Mouse (Mus musculus) right cerebral cortex, postnatal 14 days (tissue): ENCODE measurements around the gene Pard6b.

Source experiments
- DNase-seq: peaks from one replicate; pipeline ENCODE4 v3.0.0; 2022

Gene Pard6b

GRCm38 (mm10) chr2:168063712-168064111, 17.1 kb upstream of the Pard6b start:
- no peak for DNase-seq

- DNase-seq = no peak
Observed at GRCm38 (mm10) chr2:168065511-168065910, 15.3 kb upstream of the Pard6b start.

GRCm38 (mm10) chr2:168066783-168067182, 14.0 kb upstream of the Pard6b start:
- DNase-seq = no peak

- DNase-seq = no peak
Observed at GRCm38 (mm10) chr2:168070425-168070824, 10.4 kb upstream of the Pard6b start.

GRCm38 (mm10) chr2:168072436-168073131, 8.2 kb upstream of the Pard6b start:
- DNase-seq = peak; percentile 28

- DNase-seq = no peak
Observed at GRCm38 (mm10) chr2:168073722-168074121, 7.1 kb upstream of the Pard6b start.

GRCm38 (mm10) chr2:168074457-168074856, 6.3 kb upstream of the Pard6b start:
- no peak for DNase-seq

GRCm38 (mm10) chr2:168076840-168077576, 3.8 kb upstream of the Pard6b start:
- no peak for DNase-seq

GRCm38 (mm10) chr2:168078107-168078830, 2.5 kb upstream of the Pard6b start:
- DNase-seq = no peak

GRCm38 (mm10) chr2:168081299-168081932, 612 bp downstream of the Pard6b start:
- peak; percentile 32 for DNase-seq

GRCm38 (mm10) chr2:168081933-168082306, 1.1 kb downstream of the Pard6b start:
- no peak for DNase-seq

- no peak for DNase-seq
Observed at GRCm38 (mm10) chr2:168083593-168083992, 2.8 kb downstream of the Pard6b start.

- DNase-seq = no peak
Observed at GRCm38 (mm10) chr2:168084228-168084627, 3.4 kb downstream of the Pard6b start.

- DNase-seq = no peak
Observed at GRCm38 (mm10) chr2:168085621-168086265, 4.9 kb downstream of the Pard6b start.

- DNase-seq = no peak
Observed at GRCm38 (mm10) chr2:168086318-168086717, 5.5 kb downstream of the Pard6b start.

GRCm38 (mm10) chr2:168086839-168087238, 6.0 kb downstream of the Pard6b start:
- DNase-seq = no peak

- DNase-seq = no peak
Observed at GRCm38 (mm10) chr2:168091560-168091959, 10.8 kb downstream of the Pard6b start.

- DNase-seq = no peak
Observed at GRCm38 (mm10) chr2:168093077-168093476, 12.3 kb downstream of the Pard6b start.

- peak; percentile 60 for DNase-seq
Observed at GRCm38 (mm10) chr2:168095077-168095476, 14.3 kb downstream of the Pard6b start.

- no peak for DNase-seq
Observed at GRCm38 (mm10) chr2:168096487-168096886, 15.7 kb downstream of the Pard6b start.

GRCm38 (mm10) chr2:168098040-168098439, 17.2 kb downstream of the Pard6b start:
- DNase-seq = peak; percentile 48

- no peak for DNase-seq
Observed at GRCm38 (mm10) chr2:168100008-168100407, 19.2 kb downstream of the Pard6b start.

GRCm38 (mm10) chr2:168101805-168102204, 21.0 kb downstream of the Pard6b start:
- no peak for DNase-seq
